Mouse (Mus musculus): ENCODE results near the gene Isyna1.

GRCm38 (mm10) chr8:70598283-70598682 is 4.1 kb downstream of the Isyna1 start:
- no peak for TF ChIP-seq EP300 (IDR thresholded peaks at IDR 0.05; ENCODE audit: low read depth in 1 of 2, low read length in 2 of 2)
- no peak for TF ChIP-seq BHLHE40 (IDR thresholded peaks at IDR 0.05; ENCODE audit: borderline replicate concordance, low read depth, low read length)
- no peak for TF ChIP-seq E2F4 (IDR thresholded peaks at IDR 0.05; ENCODE audit: borderline replicate concordance, low read depth, low read length)
- no peak for TF ChIP-seq HCFC1 (IDR thresholded peaks at IDR 0.05; ENCODE audit: low read depth, low read length)
- TF ChIP-seq POLR2A (IDR thresholded peaks at IDR 0.05; ENCODE audit: control insufficient read depth in 1 of 2, insufficient read depth in 1 of 2, low read depth in 1 of 2, low read length in 2 of 2, poor library complexity in 1 of 2): no peak
- TF ChIP-seq CTCF (IDR thresholded peaks at IDR 0.05 in 2 of 3, conservative IDR thresholded peaks at IDR 0.05 in 1 of 3; ENCODE audit: control insufficient read depth in 1 of 3, insufficient read depth in 1 of 3, low read depth in 2 of 3, low read length in 3 of 3, poor library complexity in 1 of 3, severe bottlenecking in 1 of 3): no peak
- TF ChIP-seq ZNF384 (IDR thresholded peaks at IDR 0.05; ENCODE audit: low read depth, low read length): no peak

Measured in MEL (cell line).